Mouse (Mus musculus): ENCODE measurements around the gene Arcn1. TPM values are rescaled to one million over a fixed set of nuclear protein-coding genes. Genes with fewer than 3 reads are reported as not detected.

Arcn1 gene
- polyA plus RNA-seq, 1 experiment from 2014 or later, result 139 TPM

DNA sequence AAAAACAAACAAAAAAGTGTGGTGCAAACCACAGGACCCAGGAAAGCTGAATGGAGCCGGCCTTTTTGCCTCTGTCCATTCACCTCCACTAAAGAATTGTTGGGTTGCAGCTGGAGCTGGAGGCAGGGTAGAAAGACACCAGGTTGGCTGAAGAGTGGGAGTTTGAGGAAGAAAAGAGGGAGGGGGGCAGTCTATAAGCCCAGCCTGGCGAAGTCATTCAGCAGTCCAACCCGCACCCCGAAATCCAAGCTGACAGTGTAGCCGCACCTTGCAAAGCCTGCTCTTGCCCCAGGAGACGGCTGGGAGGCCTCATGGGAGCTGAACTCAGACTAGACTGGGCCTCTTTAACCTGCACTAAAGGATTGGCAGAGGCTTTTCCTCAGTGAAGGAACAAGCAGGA, 31.8 kb downstream of the Arcn1 start:
- ATAC-seq (replicated peaks; ENCODE audit: insufficient number of reproducible peaks, low FRiP score, low TSS enrichment), result no peak
- Histone ChIP-seq H3K9ac (ENCODE audit: low read depth, low read length) (no peak overlapping the region), H3K9me3 (replicated peaks; ENCODE audit: control insufficient read depth, low read length) (no peaks in the 10 kb centered on the region), H3K4me2 (no peak overlapping the region; the same call in 1 of the 2 replicates), H3K27me3 (ENCODE audit: control insufficient read depth, insufficient read depth, low read length) (no peaks in the 10 kb centered on the region), H3K4me3 (ENCODE audit: low read depth, low read length) (no peak overlapping the region), H3K36me3 (ENCODE audit: control insufficient read depth, insufficient read depth, low read length) (no peaks in the 10 kb centered on the region), H3K4me1 (ENCODE audit: control insufficient read depth, insufficient read depth, low read length) (peaks cover 8% of the 10 kb centered on the region), H3K27ac (ENCODE audit: low read depth, low read length) (no peak overlapping the region)
- 77% methylated on average over 6 of the region's 6 CpGs for WGBS (ENCODE audit: insufficient replicate concordance)

DNA sequence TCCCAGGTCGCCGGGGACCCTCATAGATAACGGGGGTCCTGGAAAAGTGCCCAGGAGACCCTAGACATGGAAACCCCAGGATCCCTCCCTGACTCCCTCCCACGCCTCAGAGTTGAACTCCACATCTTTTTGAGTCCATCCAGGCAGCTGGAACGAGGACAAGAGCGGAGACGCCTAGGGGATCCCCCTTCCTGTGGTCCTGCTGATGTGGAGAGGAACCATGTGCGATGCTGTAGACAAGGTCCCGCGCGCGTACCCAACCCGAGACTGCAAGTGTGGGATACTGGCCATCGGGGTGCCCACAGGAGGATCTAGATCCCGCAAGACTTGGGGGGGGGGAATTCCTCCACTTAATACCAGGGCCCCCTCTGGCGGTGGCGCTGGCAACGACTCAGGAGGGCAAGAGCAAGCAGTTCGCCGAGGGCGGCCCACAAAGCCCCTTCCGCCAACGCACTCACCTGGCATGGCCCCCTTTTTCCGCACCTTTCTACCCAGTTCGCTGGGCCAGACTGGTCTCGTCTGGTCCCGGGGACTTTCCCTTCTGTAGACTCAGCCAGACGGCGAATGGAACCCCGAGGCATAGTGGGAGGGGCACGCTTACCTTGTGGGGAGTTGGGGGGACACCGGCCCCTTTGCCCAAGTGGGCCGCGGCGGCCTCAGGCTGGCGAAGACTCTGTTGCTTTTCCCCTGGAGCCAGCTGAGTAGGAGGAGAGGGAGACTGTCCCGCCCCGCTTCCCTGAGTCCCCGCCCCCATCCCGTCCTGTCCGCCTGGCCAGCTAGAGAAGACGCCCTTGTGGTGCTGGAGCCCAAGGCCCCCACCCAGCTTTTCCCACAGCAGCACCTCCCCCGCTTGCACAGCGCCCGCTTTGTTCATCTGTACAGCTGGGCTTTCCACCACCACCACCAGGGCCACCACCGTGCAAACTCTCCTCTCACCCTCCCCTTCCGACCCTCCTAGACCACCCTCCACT, 32.8 kb downstream of the Arcn1 start, which contains the start of gene Phldb1:
Gene Phldb1, minus strand, starts transcription at position 675 of the 971 bp plus-strand sequence.
- under 1% methylated on average over 43 of the region's 47 CpGs for WGBS (ENCODE audit: insufficient replicate concordance)
- ATAC-seq (replicated peaks; ENCODE audit: insufficient number of reproducible peaks, low FRiP score, low TSS enrichment), result peak; percentile 54
- Histone ChIP-seq H3K4me2 (peak within 1 kb of the TSS; percentile 98), H3K4me1 (ENCODE audit: control insufficient read depth, insufficient read depth, low read length) (peaks cover 8% of the 10 kb centered on the region), H3K27me3 (ENCODE audit: control insufficient read depth, insufficient read depth, low read length) (no peaks in the 10 kb centered on the region), H3K27ac (ENCODE audit: low read depth, low read length) (peak within 1 kb of the TSS; percentile 54), H3K9ac (ENCODE audit: low read depth, low read length) (peak within 1 kb of the TSS; percentile 68), H3K36me3 (ENCODE audit: control insufficient read depth, insufficient read depth, low read length) (no peaks in the 10 kb centered on the region), H3K9me3 (replicated peaks; ENCODE audit: control insufficient read depth, low read length) (no peaks in the 10 kb centered on the region), H3K4me3 (ENCODE audit: low read depth, low read length) (peak within 1 kb of the TSS; percentile 68)

DNA sequence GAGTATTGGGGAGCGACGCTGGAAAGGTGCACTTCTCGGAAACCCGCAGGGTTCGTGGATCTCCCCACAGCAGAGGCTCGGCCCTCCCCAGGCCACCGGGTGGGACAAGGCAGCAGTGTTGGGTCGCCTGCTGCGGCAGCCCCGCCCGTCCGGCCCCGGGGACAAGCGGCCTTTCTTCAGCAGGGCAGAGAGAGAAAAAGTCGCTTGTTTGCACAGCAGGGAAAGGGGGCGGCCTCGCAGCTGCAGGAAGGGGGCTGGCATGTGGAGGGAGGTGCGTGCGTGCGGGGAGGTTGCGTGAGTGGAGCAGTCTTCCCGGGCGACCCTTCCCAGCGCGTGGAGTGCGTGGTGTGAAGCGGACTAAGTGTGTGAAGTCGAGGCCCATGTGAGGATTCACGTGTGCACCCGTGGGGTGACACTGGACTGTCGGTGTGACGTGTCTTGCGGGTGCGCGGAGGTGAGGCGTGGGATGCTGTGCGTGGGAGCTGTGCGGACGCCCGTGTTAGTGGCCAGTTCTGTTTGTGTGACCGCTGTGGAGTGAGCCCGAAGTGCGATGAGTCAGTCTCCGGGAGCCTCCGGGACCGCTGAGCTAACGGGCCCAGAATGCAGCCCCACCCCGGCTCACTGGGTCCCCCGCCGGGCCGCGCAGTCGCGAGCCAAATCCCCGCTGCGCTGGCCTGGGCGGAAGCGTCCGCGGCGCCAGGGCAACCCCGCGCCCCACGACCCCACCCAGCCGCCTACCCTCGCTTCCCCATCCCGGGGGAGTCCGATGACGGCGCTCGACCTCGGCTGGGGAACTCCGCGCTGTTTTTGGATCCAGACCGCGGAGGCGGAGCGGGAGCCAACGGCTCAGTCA, 33.7 kb downstream of the Arcn1 start:
- H3K4me1 ChIP-seq (ENCODE audit: control insufficient read depth, insufficient read depth, low read length), result peaks cover 8% of the 10 kb centered on the region
- no peaks in the 10 kb centered on the region for H3K27me3 ChIP-seq (ENCODE audit: control insufficient read depth, insufficient read depth, low read length)
- H3K4me2 ChIP-seq, result peak overlapping the region; percentile 98
- H3K9ac ChIP-seq (ENCODE audit: low read depth, low read length), result peak overlapping the region; percentile 68
- no peaks in the 10 kb centered on the region for H3K9me3 ChIP-seq (replicated peaks; ENCODE audit: control insufficient read depth, low read length)
- H3K36me3 ChIP-seq (ENCODE audit: control insufficient read depth, insufficient read depth, low read length), result no peaks in the 10 kb centered on the region
- ATAC-seq (replicated peaks; ENCODE audit: insufficient number of reproducible peaks, low FRiP score, low TSS enrichment), result peak; percentile 24
- H3K27ac ChIP-seq (ENCODE audit: low read depth, low read length), result peak overlapping the region; percentile 54
- WGBS (ENCODE audit: insufficient replicate concordance), result under 1% methylated on average over 78 of the region's 79 CpGs
- peak overlapping the region; percentile 68 for H3K4me3 ChIP-seq (ENCODE audit: low read depth, low read length)

DNA sequence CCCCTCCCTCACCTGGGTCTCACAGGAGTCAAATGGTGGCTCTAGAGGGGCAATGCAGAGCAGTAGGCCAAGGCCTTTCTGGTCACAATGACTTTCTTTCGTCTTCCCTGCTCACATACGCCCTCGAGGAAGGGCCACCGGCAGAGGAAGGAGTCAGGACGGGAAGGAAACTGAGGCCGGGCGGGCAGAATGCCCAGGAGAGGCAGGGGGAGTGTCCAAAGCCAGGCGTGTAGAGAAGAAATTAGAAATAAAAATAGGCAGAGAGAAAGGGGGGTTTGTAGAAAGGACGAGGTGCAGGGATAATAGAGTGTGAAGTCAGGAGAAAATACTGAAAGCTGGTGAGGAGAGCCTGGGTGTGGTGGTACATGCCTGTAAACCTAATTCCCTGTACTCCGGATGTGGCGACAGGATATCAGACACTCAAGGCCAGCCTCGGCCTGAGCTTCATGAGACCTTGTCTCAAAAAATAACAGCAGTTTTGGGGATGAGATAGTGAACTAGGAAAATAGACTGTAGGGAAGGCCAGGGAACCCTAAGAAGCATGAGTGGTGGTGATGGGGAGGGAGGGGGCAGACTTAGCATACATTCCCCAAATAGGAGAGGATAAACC, 34.6 kb downstream of the Arcn1 start:
- no peaks in the 10 kb centered on the region for H3K27me3 ChIP-seq (ENCODE audit: control insufficient read depth, insufficient read depth, low read length)
- no peaks in the 10 kb centered on the region for H3K9me3 ChIP-seq (replicated peaks; ENCODE audit: control insufficient read depth, low read length)
- H3K9ac ChIP-seq (ENCODE audit: low read depth, low read length), result peak overlapping the region; percentile 68; the same call in 1 of the 2 replicates
- ATAC-seq (replicated peaks; ENCODE audit: insufficient number of reproducible peaks, low FRiP score, low TSS enrichment), result no peak
- H3K4me3 ChIP-seq (ENCODE audit: low read depth, low read length), result peak overlapping the region; percentile 68
- WGBS (ENCODE audit: insufficient replicate concordance), result 48% methylated on average over 12 of the region's 12 CpGs
- peak overlapping the region; percentile 31; the same call in 1 of the 2 replicates for H3K27ac ChIP-seq (ENCODE audit: low read depth, low read length)
- H3K4me1 ChIP-seq (ENCODE audit: control insufficient read depth, insufficient read depth, low read length), result peaks cover 8% of the 10 kb centered on the region
- no peaks in the 10 kb centered on the region for H3K36me3 ChIP-seq (ENCODE audit: control insufficient read depth, insufficient read depth, low read length)
- H3K4me2 ChIP-seq, result peak overlapping the region; percentile 98

DNA sequence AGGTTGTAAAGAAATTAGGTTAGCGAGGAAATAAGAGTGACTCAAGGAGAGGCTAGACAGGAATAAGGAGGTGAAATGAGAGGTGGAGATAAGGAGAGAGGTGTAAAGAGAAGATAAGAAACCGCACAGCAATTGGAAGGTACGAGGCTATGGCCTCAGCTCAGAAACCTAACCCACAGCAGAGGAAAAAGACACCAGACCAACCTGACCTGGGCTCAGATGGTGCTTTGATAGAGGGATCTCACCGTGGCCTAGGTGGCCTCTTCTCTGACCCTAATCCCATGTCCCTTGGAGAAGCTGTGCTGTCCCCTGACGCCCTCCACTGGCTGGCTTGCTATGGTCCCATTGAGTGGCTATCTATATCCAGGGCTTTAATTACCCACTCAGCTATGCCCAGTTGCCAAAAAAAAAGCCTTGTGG, 35.5 kb downstream of the Arcn1 start:
- H3K9ac ChIP-seq (ENCODE audit: low read depth, low read length), result no peak overlapping the region
- 41% methylated on average over 5 of the region's 5 CpGs for WGBS (ENCODE audit: insufficient replicate concordance)

DNA sequence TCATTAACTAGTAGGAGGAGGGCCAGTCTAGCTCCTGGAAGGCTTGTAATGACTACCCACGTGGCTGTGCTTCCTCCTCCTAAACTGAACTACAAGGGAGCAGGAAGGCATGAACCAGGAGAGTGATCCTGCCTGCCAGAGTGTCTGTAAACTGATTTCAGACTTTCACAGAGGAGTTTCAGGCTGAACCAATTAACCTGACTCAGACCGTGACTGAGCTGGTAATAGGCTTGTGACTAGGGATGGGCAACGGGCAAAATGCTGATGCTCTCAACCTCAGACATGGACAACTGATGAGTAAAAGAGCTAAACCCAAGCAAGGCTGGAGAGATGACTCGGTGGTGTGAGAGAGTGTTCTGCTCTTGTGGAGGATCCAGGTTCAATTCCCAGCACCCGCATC, 40.2 kb downstream of the Arcn1 start:
- no peaks in the 10 kb centered on the region for H3K9me3 ChIP-seq (replicated peaks; ENCODE audit: control insufficient read depth, low read length)
- no peak for ATAC-seq (replicated peaks; ENCODE audit: insufficient number of reproducible peaks, low FRiP score, low TSS enrichment)
- H3K4me1 ChIP-seq (ENCODE audit: control insufficient read depth, insufficient read depth, low read length), result peaks cover 39% of the 10 kb centered on the region
- H3K4me3 ChIP-seq (ENCODE audit: low read depth, low read length), result no peak overlapping the region
- no peak overlapping the region for H3K9ac ChIP-seq (ENCODE audit: low read depth, low read length)
- no peaks in the 10 kb centered on the region for H3K27me3 ChIP-seq (ENCODE audit: control insufficient read depth, insufficient read depth, low read length)
- no peak overlapping the region for H3K4me2 ChIP-seq
- no peak overlapping the region for H3K27ac ChIP-seq (ENCODE audit: low read depth, low read length)
- no peaks in the 10 kb centered on the region for H3K36me3 ChIP-seq (ENCODE audit: control insufficient read depth, insufficient read depth, low read length)
- 62% methylated on average over 5 of the region's 5 CpGs for WGBS (ENCODE audit: insufficient replicate concordance)

More for the DNA sequence above, 35.5 kb downstream of the Arcn1 start:
- Histone ChIP-seq H3K27ac (ENCODE audit: low read depth, low read length) (no peak overlapping the region), H3K9me3 (replicated peaks; ENCODE audit: control insufficient read depth, low read length) (no peaks in the 10 kb centered on the region), H3K4me2 (peak overlapping the region; percentile 27; the same call in 1 of the 2 replicates), H3K4me1 (ENCODE audit: control insufficient read depth, insufficient read depth, low read length) (peaks cover 7% of the 10 kb centered on the region), H3K36me3 (ENCODE audit: control insufficient read depth, insufficient read depth, low read length) (no peaks in the 10 kb centered on the region), H3K27me3 (ENCODE audit: control insufficient read depth, insufficient read depth, low read length) (no peaks in the 10 kb centered on the region), H3K4me3 (ENCODE audit: low read depth, low read length) (no peak overlapping the region)
- no peak for ATAC-seq (replicated peaks; ENCODE audit: insufficient number of reproducible peaks, low FRiP score, low TSS enrichment)

DNA sequence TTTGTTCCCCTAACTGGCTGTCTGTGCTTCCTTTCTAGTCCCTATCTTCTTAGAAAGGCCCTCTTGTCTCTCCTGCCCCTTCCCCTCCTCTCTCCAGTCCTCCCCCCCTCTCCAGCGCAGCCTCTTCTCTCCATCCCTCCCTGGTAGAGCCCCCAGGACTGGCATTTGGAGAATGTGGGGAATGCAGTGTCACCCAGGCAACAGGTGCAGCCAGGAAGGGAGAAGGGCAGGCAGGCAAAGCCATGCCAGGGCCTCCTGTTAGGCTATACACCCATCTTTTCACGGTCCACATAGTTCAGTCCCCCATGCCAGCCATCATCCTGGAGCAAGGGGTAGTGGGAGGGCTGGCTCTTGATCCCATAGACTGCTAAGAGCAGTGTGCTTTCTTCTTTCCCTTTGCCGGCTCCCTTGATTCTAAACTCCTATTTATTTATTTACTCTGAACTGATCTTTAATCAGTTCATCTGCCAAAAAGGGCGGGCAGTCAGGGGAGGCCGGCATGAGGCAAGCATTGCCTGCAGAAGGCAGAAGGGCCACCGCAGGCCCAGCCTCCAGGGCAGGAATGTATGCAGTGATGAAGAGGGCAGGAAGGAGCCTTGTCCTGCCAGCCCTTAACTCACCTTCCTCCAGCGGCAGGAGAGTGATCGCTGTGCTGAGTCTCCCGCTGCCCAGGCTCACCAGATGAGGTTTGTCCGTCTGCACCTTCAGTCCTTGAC, 41.1 kb downstream of the Arcn1 start:
- peaks cover 44% of the 10 kb centered on the region for H3K4me1 ChIP-seq (ENCODE audit: control insufficient read depth, insufficient read depth, low read length)
- peak overlapping the region; percentile 14; the same call in 1 of the 2 replicates for H3K4me2 ChIP-seq
- no peak overlapping the region; the same call in 1 of the 2 replicates for H3K27ac ChIP-seq (ENCODE audit: low read depth, low read length)

More for the DNA sequence above, 41.1 kb downstream of the Arcn1 start:
- 33% methylated on average over 10 of the region's 10 CpGs for WGBS (ENCODE audit: insufficient replicate concordance)
- H3K4me3 ChIP-seq (ENCODE audit: low read depth, low read length), result no peak overlapping the region
- no peaks in the 10 kb centered on the region for H3K36me3 ChIP-seq (ENCODE audit: control insufficient read depth, insufficient read depth, low read length)
- ATAC-seq (replicated peaks; ENCODE audit: insufficient number of reproducible peaks, low FRiP score, low TSS enrichment), result no peak
- H3K9me3 ChIP-seq (replicated peaks; ENCODE audit: control insufficient read depth, low read length), result no peaks in the 10 kb centered on the region
- no peaks in the 10 kb centered on the region for H3K27me3 ChIP-seq (ENCODE audit: control insufficient read depth, insufficient read depth, low read length)
- peak overlapping the region; percentile 52; the same call in 1 of the 2 replicates for H3K9ac ChIP-seq (ENCODE audit: low read depth, low read length)
